Mouse (Mus musculus): Measurements from ENCODE around the gene Syt11. TPM values are rescaled to one million over a fixed set of nuclear protein-coding genes. Genes with fewer than 3 reads are reported as not detected.
"Not testable (repeated sequence)": the region's sequence is repeated elsewhere in the genome, so short reads cannot be mapped to it uniquely, and the experiment has no call there.

Gene Syt11
- 11.8 and 15.8 TPM in 2 replicates for polyA plus RNA-seq (2014; fragmentation: Nextera tagmentation; extraction: Ambion mirVana)

- Histone ChIP-seq H3K9ac (ENCODE audit: low read depth, low read length) (0 out of 2 replicates have a peak within 1 kb of the TSS, but pooled peaks have one; percentile 49), H3K4me2 (peak within 1 kb of the TSS; percentile 50), H3K4me3 (ENCODE audit: low read depth, low read length) (peak within 1 kb of the TSS; percentile 38)
- 6% methylated on average over 33 of the region's 51 CpGs for WGBS (ENCODE audit: insufficient replicate concordance)
- not testable (repeated sequence) for H3K27me3 ChIP-seq (ENCODE audit: control insufficient read depth, insufficient read depth, low read length); H3K9me3 ChIP-seq (replicated peaks; ENCODE audit: control insufficient read depth, low read length); H3K4me1 ChIP-seq (ENCODE audit: control insufficient read depth, insufficient read depth, low read length); H3K27ac ChIP-seq (ENCODE audit: low read depth, low read length); H3K36me3 ChIP-seq (ENCODE audit: control insufficient read depth, insufficient read depth, low read length)
- ATAC-seq (replicated peaks; ENCODE audit: insufficient number of reproducible peaks, low FRiP score, low TSS enrichment), result peak; percentile 63
These were observed at the start of gene Syt11 for GRCm38 (mm10) chr3:88774939-88775841. Gene Syt11, minus strand, starts transcription at chr3:88775164.

GRCm38 (mm10) chr3:88803910-88804540, 29.1 kb upstream of the Syt11 start:
- Histone ChIP-seq H3K4me3 (ENCODE audit: low read depth, low read length) (no peak overlapping the region), H3K4me2 (no peak overlapping the region), H3K9me3 (replicated peaks; ENCODE audit: control insufficient read depth, low read length) (no peaks in the 10 kb centered on the region), H3K4me1 (ENCODE audit: control insufficient read depth, insufficient read depth, low read length) (no peaks in the 10 kb centered on the region), H3K9ac (ENCODE audit: low read depth, low read length) (no peak overlapping the region), H3K36me3 (ENCODE audit: control insufficient read depth, insufficient read depth, low read length) (peaks cover 11% of the 10 kb centered on the region), H3K27me3 (ENCODE audit: control insufficient read depth, insufficient read depth, low read length) (no peaks in the 10 kb centered on the region), H3K27ac (ENCODE audit: low read depth, low read length) (no peak overlapping the region)
- 88% methylated on average over 5 of the region's 5 CpGs for WGBS (ENCODE audit: insufficient replicate concordance)
- ATAC-seq (replicated peaks; ENCODE audit: insufficient number of reproducible peaks, low FRiP score, low TSS enrichment), result no peak

- not testable (repeated sequence) for H3K4me3 ChIP-seq (ENCODE audit: low read depth, low read length); H3K4me1 ChIP-seq (ENCODE audit: control insufficient read depth, insufficient read depth, low read length); H3K4me2 ChIP-seq; H3K27me3 ChIP-seq (ENCODE audit: control insufficient read depth, insufficient read depth, low read length); H3K9me3 ChIP-seq (replicated peaks; ENCODE audit: control insufficient read depth, low read length); H3K27ac ChIP-seq (ENCODE audit: low read depth, low read length); H3K36me3 ChIP-seq (ENCODE audit: control insufficient read depth, insufficient read depth, low read length); ATAC-seq (replicated peaks; ENCODE audit: insufficient number of reproducible peaks, low FRiP score, low TSS enrichment); H3K9ac ChIP-seq (ENCODE audit: low read depth, low read length)
- WGBS (ENCODE audit: insufficient replicate concordance), result 87% methylated on average over 6 of the region's 6 CpGs
These were observed 22.5 kb upstream of the Syt11 start for GRCm38 (mm10) chr3:88797507-88797906.

DNA sequence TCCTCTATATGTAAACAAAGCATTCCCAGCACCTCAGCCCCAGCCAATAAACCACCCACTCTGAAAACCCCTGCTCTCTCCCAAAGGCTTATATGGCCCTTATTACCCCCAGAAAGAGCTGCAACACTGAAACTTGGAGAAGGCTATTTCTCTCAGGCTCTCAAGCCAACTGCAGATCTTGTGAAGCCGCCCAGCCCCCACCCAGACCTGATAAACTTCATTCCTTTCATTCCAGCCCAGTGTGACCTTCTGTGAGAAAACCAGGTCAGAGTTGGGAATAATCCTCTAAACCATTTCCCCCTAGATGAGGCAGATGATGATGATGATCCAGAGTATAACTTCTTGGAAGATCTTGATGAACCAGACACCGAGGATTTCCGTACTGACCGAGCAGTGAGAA, 13.1 kb upstream of the Syt11 start:
- H3K27ac ChIP-seq (ENCODE audit: low read depth, low read length); H3K4me3 ChIP-seq (ENCODE audit: low read depth, low read length); H3K4me1 ChIP-seq (ENCODE audit: control insufficient read depth, insufficient read depth, low read length); H3K27me3 ChIP-seq (ENCODE audit: control insufficient read depth, insufficient read depth, low read length); ATAC-seq (replicated peaks; ENCODE audit: insufficient number of reproducible peaks, low FRiP score, low TSS enrichment); H3K9ac ChIP-seq (ENCODE audit: low read depth, low read length); H3K4me2 ChIP-seq; H3K9me3 ChIP-seq (replicated peaks; ENCODE audit: control insufficient read depth, low read length); H3K36me3 ChIP-seq (ENCODE audit: control insufficient read depth, insufficient read depth, low read length): not testable (repeated sequence)
- WGBS (ENCODE audit: insufficient replicate concordance), result no CpG with 5 or more reads among the region's 4 CpGs

DNA sequence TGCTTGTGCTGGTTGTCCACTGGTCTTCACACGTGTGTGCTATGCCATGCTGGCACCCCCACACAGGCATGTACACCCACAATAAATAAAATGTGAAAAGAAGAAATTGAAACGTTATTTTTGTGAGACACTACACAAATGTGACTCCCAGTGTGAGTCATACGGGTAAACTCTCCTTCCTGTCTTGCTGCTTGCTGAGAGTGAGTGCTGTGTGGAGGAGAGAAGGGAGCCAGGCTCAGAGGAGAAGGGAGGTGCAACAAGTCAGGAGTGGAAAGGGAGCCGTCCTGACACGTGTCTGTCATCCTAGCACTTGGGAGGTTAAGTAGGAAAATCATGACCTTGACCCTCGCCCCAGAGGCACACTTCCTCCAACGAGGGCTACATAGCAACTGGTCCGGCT, 11.8 kb upstream of the Syt11 start:
- no CpG with 5 or more reads among the region's 8 CpGs for WGBS (ENCODE audit: insufficient replicate concordance)
- not testable (repeated sequence) for H3K4me3 ChIP-seq (ENCODE audit: low read depth, low read length); H3K4me2 ChIP-seq; H3K27ac ChIP-seq (ENCODE audit: low read depth, low read length); H3K9me3 ChIP-seq (replicated peaks; ENCODE audit: control insufficient read depth, low read length); H3K27me3 ChIP-seq (ENCODE audit: control insufficient read depth, insufficient read depth, low read length); H3K9ac ChIP-seq (ENCODE audit: low read depth, low read length); H3K36me3 ChIP-seq (ENCODE audit: control insufficient read depth, insufficient read depth, low read length); H3K4me1 ChIP-seq (ENCODE audit: control insufficient read depth, insufficient read depth, low read length); ATAC-seq (replicated peaks; ENCODE audit: insufficient number of reproducible peaks, low FRiP score, low TSS enrichment)

DNA sequence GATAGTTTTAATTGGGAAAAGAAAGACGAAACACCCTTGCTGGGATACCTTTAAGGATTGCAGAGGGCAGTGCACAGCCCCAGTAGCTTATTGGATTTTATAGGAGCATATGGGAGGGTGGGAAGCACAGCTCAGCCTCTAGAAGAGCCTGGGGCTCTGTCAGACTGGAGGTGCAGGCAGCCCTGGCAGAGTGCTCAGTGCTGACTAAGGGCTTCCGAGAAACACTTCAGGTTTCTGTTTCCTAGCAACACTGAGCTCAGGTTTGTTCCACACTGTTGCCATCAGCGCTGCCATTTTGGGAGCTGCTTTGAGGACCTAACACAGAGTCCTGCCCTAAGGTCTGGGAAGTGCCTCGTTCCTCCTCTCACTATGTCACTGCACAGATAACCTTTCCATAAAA, 11.4 kb upstream of the Syt11 start:
- not testable (repeated sequence) for H3K4me3 ChIP-seq (ENCODE audit: low read depth, low read length); H3K4me2 ChIP-seq; H3K4me1 ChIP-seq (ENCODE audit: control insufficient read depth, insufficient read depth, low read length); H3K9me3 ChIP-seq (replicated peaks; ENCODE audit: control insufficient read depth, low read length); H3K9ac ChIP-seq (ENCODE audit: low read depth, low read length); H3K27ac ChIP-seq (ENCODE audit: low read depth, low read length); H3K36me3 ChIP-seq (ENCODE audit: control insufficient read depth, insufficient read depth, low read length); H3K27me3 ChIP-seq (ENCODE audit: control insufficient read depth, insufficient read depth, low read length); ATAC-seq (replicated peaks; ENCODE audit: insufficient number of reproducible peaks, low FRiP score, low TSS enrichment)
- 93% methylated on average over 1 of the region's 4 CpGs for WGBS (ENCODE audit: insufficient replicate concordance)

DNA sequence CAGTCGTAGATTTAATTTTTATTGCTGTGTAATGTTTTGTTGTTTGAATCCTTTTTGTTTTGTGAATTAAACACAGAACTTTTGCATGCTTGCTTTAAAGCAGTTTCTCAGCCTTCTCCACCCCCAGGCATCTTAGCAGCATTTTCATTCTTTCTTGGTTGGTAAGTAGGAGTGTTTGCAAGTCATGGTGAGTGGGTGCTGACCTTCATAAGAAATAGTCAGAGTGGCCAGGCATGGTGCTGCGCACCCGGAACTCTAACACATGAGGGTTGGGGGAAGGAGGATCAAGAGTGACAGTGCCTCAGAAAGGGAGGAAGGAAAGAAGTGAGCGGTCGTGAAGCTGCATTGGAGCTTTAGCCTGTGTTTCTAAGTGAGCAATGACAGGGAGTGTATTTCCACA, 9.9 kb upstream of the Syt11 start:
- Histone ChIP-seq H3K36me3 (ENCODE audit: control insufficient read depth, insufficient read depth, low read length) (no peaks in the 10 kb centered on the region), H3K27ac (ENCODE audit: low read depth, low read length) (no peak overlapping the region), H3K4me2 (no peak overlapping the region), H3K27me3 (ENCODE audit: control insufficient read depth, insufficient read depth, low read length) (no peaks in the 10 kb centered on the region), H3K9ac (ENCODE audit: low read depth, low read length) (no peak overlapping the region), H3K4me1 (ENCODE audit: control insufficient read depth, insufficient read depth, low read length) (no peaks in the 10 kb centered on the region), H3K4me3 (ENCODE audit: low read depth, low read length) (no peak overlapping the region), H3K9me3 (replicated peaks; ENCODE audit: control insufficient read depth, low read length) (no peaks in the 10 kb centered on the region)
- no peak for ATAC-seq (replicated peaks; ENCODE audit: insufficient number of reproducible peaks, low FRiP score, low TSS enrichment)
- 89% methylated on average over 5 of the region's 5 CpGs for WGBS (ENCODE audit: insufficient replicate concordance)

DNA sequence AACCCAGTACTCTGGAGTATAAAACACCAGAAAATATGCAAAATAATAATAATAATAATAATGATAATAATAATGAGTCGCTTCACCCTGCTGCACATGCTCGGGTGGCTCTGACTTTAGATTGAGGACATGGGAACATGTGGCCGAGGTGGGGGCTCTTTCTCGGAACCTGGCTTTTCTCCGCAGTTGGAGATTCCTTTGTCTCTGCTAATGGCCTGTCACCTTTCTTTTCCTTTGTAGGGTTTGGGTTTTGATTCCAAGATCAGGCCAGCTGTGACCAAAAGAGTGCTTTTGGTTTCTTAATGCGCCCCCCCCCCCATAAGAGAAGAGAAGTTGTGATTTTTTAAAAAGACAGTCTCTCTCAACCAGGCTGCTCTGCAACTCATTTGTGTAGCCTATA, 1.8 kb downstream of the Syt11 start:
- ATAC-seq (replicated peaks; ENCODE audit: insufficient number of reproducible peaks, low FRiP score, low TSS enrichment); H3K9me3 ChIP-seq (replicated peaks; ENCODE audit: control insufficient read depth, low read length); H3K4me3 ChIP-seq (ENCODE audit: low read depth, low read length); H3K27ac ChIP-seq (ENCODE audit: low read depth, low read length); H3K36me3 ChIP-seq (ENCODE audit: control insufficient read depth, insufficient read depth, low read length); H3K27me3 ChIP-seq (ENCODE audit: control insufficient read depth, insufficient read depth, low read length); H3K4me2 ChIP-seq; H3K4me1 ChIP-seq (ENCODE audit: control insufficient read depth, insufficient read depth, low read length); H3K9ac ChIP-seq (ENCODE audit: low read depth, low read length): not testable (repeated sequence)
- 88% methylated on average over 6 of the region's 6 CpGs for WGBS (ENCODE audit: insufficient replicate concordance)

Measured in heart, embryonic 11.5 days (tissue).